Mouse (Mus musculus): ENCODE measurements at regions not wholly inside any gene's neighbourhood (a gene's known extent, or its start where the extent isn't known, plus 50 kb on each side); places are given as distances from the start of the nearest gene placed in this dataset.

DNA sequence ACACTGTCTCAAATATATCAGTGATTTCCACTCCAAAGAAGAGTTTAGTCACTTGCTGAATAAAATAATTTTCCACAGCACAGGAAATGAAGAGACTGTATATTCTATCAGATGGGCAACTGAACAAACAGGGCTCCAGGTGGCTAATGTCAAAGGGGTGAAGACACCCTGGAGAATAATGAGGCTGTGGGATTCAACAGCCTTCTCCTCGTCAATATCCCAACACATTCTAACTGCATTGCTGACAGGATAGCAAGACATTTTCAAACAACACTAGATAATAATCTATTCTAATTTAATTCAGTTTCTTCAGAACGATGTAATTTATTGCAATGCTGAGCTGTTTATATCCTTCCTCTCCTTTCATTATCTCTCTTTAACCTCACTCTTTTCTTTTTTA lies 134.4 kb upstream of the Klhl13 start:
- ATAC-seq (no peak), DNase-seq (ENCODE audit: low spot score) (no peak)
- H3K9ac ChIP-seq (replicated peaks; ENCODE audit: low read depth) = no peak overlapping the region
- no peak overlapping the region for H3K27ac ChIP-seq (ENCODE audit: low read length)
- H3K4me2 ChIP-seq (replicated peaks; ENCODE audit: low read depth, low read length) = no peak overlapping the region
- H3K4me3 ChIP-seq (ENCODE audit: low read depth, low read length) = no peak overlapping the region
- H3K9me3 ChIP-seq (ENCODE audit: low read length) = no peaks in the 10 kb centered on the region
- no peaks in the 10 kb centered on the region for H3K36me3 ChIP-seq (ENCODE audit: insufficient read depth, low read length)
- WGBS = 41% methylated on average over 2 of the region's 2 CpGs
- H3K4me1 ChIP-seq (ENCODE audit: insufficient read depth, low read depth, low read length) = no peaks in the 10 kb centered on the region
- H3K27me3 ChIP-seq (replicated peaks; ENCODE audit: insufficient read depth, low read length) = no peaks in the 10 kb centered on the region
- TF ChIP-seq EP300 (IDR thresholded peaks at IDR 0.05) (no peak), CTCF (IDR thresholded peaks at IDR 0.05) (no peak)

DNA sequence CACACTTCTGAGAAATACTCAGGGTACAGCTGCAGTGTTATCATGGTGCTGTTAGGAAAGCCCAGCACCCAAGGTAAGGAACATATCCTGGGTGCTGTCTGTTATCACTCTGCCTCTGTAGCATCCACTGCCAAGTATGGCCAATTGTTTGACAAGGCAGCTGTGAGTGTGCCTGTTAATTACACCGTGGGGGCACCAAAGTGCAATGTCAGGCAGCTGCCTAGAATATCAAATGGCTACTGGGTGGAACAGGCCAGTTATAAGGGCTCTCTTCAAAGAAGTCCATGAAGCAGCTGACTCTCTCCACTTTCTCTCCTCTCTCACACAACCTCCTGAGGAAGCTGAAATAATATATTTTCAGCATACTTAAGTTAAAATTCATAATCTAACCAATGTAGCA lies 130.3 kb upstream of the Klhl13 start:
- no peaks in the 10 kb centered on the region for H3K4me1 ChIP-seq (ENCODE audit: insufficient read depth, low read depth, low read length)
- ATAC-seq = no peak
- no peaks in the 10 kb centered on the region for H3K27me3 ChIP-seq (replicated peaks; ENCODE audit: insufficient read depth, low read length)
- 13% methylated on average over 1 of the region's 1 CpGs for WGBS
- no peak for TF ChIP-seq CTCF (IDR thresholded peaks at IDR 0.05)
- no peak for TF ChIP-seq EP300 (IDR thresholded peaks at IDR 0.05)
- no peak overlapping the region for H3K4me3 ChIP-seq (ENCODE audit: low read depth, low read length)
- no peak overlapping the region for H3K27ac ChIP-seq (ENCODE audit: low read length)
- DNase-seq (ENCODE audit: low spot score) = no peak
- H3K36me3 ChIP-seq (ENCODE audit: insufficient read depth, low read length) = no peaks in the 10 kb centered on the region
- no peak overlapping the region for H3K9ac ChIP-seq (replicated peaks; ENCODE audit: low read depth)
- H3K9me3 ChIP-seq (ENCODE audit: low read length) = no peaks in the 10 kb centered on the region
- H3K4me2 ChIP-seq (replicated peaks; ENCODE audit: low read depth, low read length) = no peak overlapping the region

DNA sequence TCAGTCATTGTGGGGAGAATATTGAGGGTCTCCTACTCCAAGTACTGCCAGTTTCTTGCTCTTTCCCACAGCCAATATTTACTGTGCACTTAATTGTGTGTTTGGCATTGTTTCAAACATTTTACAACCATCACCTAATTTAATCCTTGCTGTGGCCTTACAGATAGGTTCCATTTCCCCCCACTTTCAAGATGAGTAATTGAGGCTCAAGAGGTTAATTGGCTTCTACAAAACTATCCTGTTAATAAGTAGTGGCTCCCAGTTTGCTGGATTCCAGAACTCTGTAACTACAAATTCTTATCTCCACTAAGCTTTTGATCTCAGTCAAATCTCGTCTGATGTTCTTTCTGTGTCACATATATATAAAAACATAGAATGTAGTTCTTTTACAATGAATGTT lies 112.0 kb upstream of the Klhl13 start:
- H3K27me3 ChIP-seq (replicated peaks; ENCODE audit: insufficient read depth, low read length) = no peaks in the 10 kb centered on the region
- H3K9ac ChIP-seq (replicated peaks; ENCODE audit: low read depth) = no peak overlapping the region
- ATAC-seq = no peak
- no peak for DNase-seq (ENCODE audit: low spot score)
- no peak overlapping the region for H3K4me3 ChIP-seq (ENCODE audit: low read depth, low read length)
- H3K36me3 ChIP-seq (ENCODE audit: insufficient read depth, low read length) = no peaks in the 10 kb centered on the region
- no peaks in the 10 kb centered on the region for H3K4me1 ChIP-seq (ENCODE audit: insufficient read depth, low read depth, low read length)
- TF ChIP-seq CTCF (IDR thresholded peaks at IDR 0.05) (no peak), EP300 (IDR thresholded peaks at IDR 0.05) (no peak)
- no peak overlapping the region for H3K4me2 ChIP-seq (replicated peaks; ENCODE audit: low read depth, low read length)
- WGBS = 29% methylated on average over 1 of the region's 1 CpGs
- H3K27ac ChIP-seq (ENCODE audit: low read length) = no peak overlapping the region
- no peaks in the 10 kb centered on the region for H3K9me3 ChIP-seq (ENCODE audit: low read length)

DNA sequence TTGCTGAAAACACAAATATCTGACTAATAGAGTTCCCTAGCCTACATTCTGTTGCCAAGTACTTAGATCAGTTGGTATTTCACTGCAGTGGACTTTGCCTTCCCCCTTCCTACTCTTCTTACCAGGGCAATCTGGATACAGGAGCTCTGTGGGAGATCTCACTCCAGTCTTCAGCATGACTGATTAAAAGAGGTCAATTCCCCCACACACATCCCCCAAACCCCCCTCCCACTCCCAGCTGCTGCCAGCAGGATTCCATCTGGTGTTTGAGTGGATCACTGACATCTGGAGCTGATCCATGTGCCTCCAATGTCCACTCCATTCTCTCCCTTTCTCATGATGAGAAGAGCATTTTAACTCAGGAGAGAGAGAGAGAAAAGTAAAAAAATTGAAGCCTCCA lies 101.1 kb upstream of the Klhl13 start:
- H3K9me3 ChIP-seq (ENCODE audit: low read length) = no peaks in the 10 kb centered on the region
- H3K4me1 ChIP-seq (ENCODE audit: insufficient read depth, low read depth, low read length) = no peaks in the 10 kb centered on the region
- H3K9ac ChIP-seq (replicated peaks; ENCODE audit: low read depth) = no peak overlapping the region
- H3K27ac ChIP-seq (ENCODE audit: low read length) = no peak overlapping the region
- H3K4me3 ChIP-seq (ENCODE audit: low read depth, low read length) = no peak overlapping the region
- H3K36me3 ChIP-seq (ENCODE audit: insufficient read depth, low read length) = no peaks in the 10 kb centered on the region
- TF ChIP-seq CTCF (IDR thresholded peaks at IDR 0.05) = no peak
- no peak for TF ChIP-seq EP300 (IDR thresholded peaks at IDR 0.05)
- DNase-seq (ENCODE audit: low spot score) (peak; percentile 5), ATAC-seq (peak; percentile 23; the same call in 1 of the 2 replicates)
- no peaks in the 10 kb centered on the region for H3K27me3 ChIP-seq (replicated peaks; ENCODE audit: insufficient read depth, low read length)
- H3K4me2 ChIP-seq (replicated peaks; ENCODE audit: low read depth, low read length) = no peak overlapping the region

DNA sequence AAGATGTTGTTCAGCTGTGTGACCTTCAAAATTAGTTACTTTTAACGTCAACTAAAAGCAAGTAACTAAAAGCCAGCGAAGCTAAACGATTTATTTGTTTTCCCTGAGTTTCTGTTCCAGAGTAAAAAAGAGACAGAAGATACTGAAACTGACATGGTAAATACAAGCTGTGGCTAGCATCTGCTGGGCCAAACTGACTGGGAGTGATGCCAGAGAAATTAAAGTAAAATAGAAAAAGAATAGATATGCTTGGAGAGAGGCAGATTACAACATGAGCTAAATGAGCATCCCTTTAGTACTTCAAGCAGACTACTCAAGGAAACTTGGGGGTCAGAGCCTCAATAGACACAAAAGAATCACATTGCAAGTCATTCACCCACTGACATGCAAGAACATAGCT lies 88.7 kb upstream of the Klhl13 start:
- H3K27me3 ChIP-seq (replicated peaks; ENCODE audit: insufficient read depth, low read length) = no peaks in the 10 kb centered on the region
- H3K27ac ChIP-seq (ENCODE audit: low read length) = no peak overlapping the region
- TF ChIP-seq CTCF (IDR thresholded peaks at IDR 0.05) (no peak), EP300 (IDR thresholded peaks at IDR 0.05) (no peak)
- H3K9ac ChIP-seq (replicated peaks; ENCODE audit: low read depth) = no peak overlapping the region
- no peaks in the 10 kb centered on the region for H3K9me3 ChIP-seq (ENCODE audit: low read length)
- no peaks in the 10 kb centered on the region for H3K4me1 ChIP-seq (ENCODE audit: insufficient read depth, low read depth, low read length)
- DNase-seq (ENCODE audit: low spot score) (no peak), ATAC-seq (no peak)
- no peak overlapping the region for H3K4me3 ChIP-seq (ENCODE audit: low read depth, low read length)
- H3K36me3 ChIP-seq (ENCODE audit: insufficient read depth, low read length) = no peaks in the 10 kb centered on the region
- 49% methylated on average over 3 of the region's 3 CpGs for WGBS
- H3K4me2 ChIP-seq (replicated peaks; ENCODE audit: low read depth, low read length) = no peak overlapping the region

DNA sequence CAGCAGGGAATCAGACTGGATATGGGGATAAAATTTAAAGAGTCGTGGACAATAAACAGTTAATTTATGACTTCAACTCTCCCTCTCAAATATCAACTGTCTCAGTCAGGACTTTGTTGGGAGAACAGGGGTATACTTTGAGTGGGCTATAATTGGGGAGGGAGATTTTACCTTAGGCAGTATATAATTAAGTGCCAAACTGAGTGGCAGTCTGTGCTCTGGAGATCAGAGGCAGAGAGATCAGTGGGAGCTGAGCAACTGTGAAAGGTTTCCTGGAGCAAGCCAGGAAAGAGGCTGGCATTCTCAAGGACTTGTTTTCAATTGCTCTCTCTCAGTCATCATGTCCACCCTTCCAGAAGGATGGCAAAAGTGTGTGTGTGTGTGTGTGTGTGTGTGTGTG lies 57.9 kb upstream of the Klhl13 start:
- H3K9me3 ChIP-seq (ENCODE audit: low read length) = no peaks in the 10 kb centered on the region
- H3K4me3 ChIP-seq (ENCODE audit: low read depth, low read length) = no peak overlapping the region
- no peaks in the 10 kb centered on the region for H3K36me3 ChIP-seq (ENCODE audit: insufficient read depth, low read length)
- WGBS = 65% methylated on average over 1 of the region's 1 CpGs
- no peaks in the 10 kb centered on the region for H3K27me3 ChIP-seq (replicated peaks; ENCODE audit: insufficient read depth, low read length)
- DNase-seq (ENCODE audit: low spot score) (no peak), ATAC-seq (no peak)
- no peak overlapping the region for H3K27ac ChIP-seq (ENCODE audit: low read length)
- no peaks in the 10 kb centered on the region for H3K4me1 ChIP-seq (ENCODE audit: insufficient read depth, low read depth, low read length)
- H3K4me2 ChIP-seq (replicated peaks; ENCODE audit: low read depth, low read length) = no peak overlapping the region
- H3K9ac ChIP-seq (replicated peaks; ENCODE audit: low read depth) = no peak overlapping the region
- no peak for TF ChIP-seq CTCF (IDR thresholded peaks at IDR 0.05)
- no peak for TF ChIP-seq EP300 (IDR thresholded peaks at IDR 0.05)

DNA sequence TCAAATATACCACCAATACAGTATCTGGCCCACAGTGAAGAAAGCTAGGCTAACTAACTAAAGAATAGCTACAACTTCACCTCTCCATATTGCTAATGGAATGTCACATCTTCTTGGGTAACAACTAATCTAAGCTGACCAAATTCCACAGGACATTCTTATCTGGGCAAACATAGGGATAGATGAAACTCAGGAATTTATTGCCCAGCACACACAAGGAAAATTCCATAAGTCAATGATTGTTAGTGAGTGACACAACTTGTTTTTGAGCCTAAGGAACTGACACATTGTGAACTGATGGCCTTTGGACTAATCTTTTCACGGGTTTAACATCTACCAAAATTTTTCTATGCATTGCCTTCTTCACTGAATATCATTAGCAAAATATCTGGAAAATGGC lies 52.6 kb upstream of the Klhl13 start:
- WGBS = 53% methylated on average over 1 of the region's 1 CpGs
- no peak for ATAC-seq
- no peaks in the 10 kb centered on the region for H3K9me3 ChIP-seq (ENCODE audit: low read length)
- TF ChIP-seq EP300 (IDR thresholded peaks at IDR 0.05) (no peak), CTCF (IDR thresholded peaks at IDR 0.05) (no peak)
- H3K27ac ChIP-seq (ENCODE audit: low read length) = no peak overlapping the region
- no peaks in the 10 kb centered on the region for H3K27me3 ChIP-seq (replicated peaks; ENCODE audit: insufficient read depth, low read length)
- no peaks in the 10 kb centered on the region for H3K36me3 ChIP-seq (ENCODE audit: insufficient read depth, low read length)
- H3K4me3 ChIP-seq (ENCODE audit: low read depth, low read length) = no peak overlapping the region
- H3K9ac ChIP-seq (replicated peaks; ENCODE audit: low read depth) = no peak overlapping the region
- no peak for DNase-seq (ENCODE audit: low spot score)
- no peak overlapping the region for H3K4me2 ChIP-seq (replicated peaks; ENCODE audit: low read depth, low read length)
- H3K4me1 ChIP-seq (ENCODE audit: insufficient read depth, low read depth, low read length) = no peaks in the 10 kb centered on the region
